Mouse (Mus musculus) limb, embryonic 12.5 days (tissue): Measurements from ENCODE around the gene Tab1. TPM values are rescaled to one million over a fixed set of nuclear protein-coding genes. Genes with fewer than 3 reads are reported as not detected.
"Not testable (repeated sequence)": the region's sequence is repeated elsewhere in the genome, so short reads cannot be mapped to it uniquely, and the experiment has no call there.

Experiments used
- ATAC-seq: fragments of 200-750 bp; cut with Nextera tagmentation; 2 replicates; pipeline ENCODE4 v1.8.0; 2017; ENCODE audit warnings: low read depth, moderate TSS enrichment; ENCODE audit not compliant: insufficient number of reproducible peaks, insufficient read depth, low FRiP score, low TSS enrichment
- H3K27ac ChIP-seq: fragments of 300-500 bp; sonication (generic); 2 replicates; pipeline ENCODE4 v1.5.1; 2016; ENCODE audit warnings: mild to moderate bottlenecking, moderate library complexity
- H3K27me3 ChIP-seq: fragments of 300-500 bp; sonication (generic); 2 replicates; pipeline ENCODE4 v1.6.1; 2016; ENCODE audit warnings: mild to moderate bottlenecking, moderate library complexity
- H3K36me3 ChIP-seq: fragments of 300-500 bp; sonication (generic); 2 replicates; pipeline ENCODE4 v1.6.1; 2016; ENCODE audit warnings: mild to moderate bottlenecking, moderate library complexity
- H3K4me1 ChIP-seq: fragments of 300-500 bp; sonication (generic); replicated peaks from 2 replicates; pipeline ENCODE4 v1.6.1; 2016
- H3K4me2 ChIP-seq: fragments of 300-500 bp; sonication (generic); 2 replicates; pipeline ENCODE4 v1.6.1; 2016; ENCODE audit warnings: mild to moderate bottlenecking, moderate library complexity
- H3K4me3 ChIP-seq: fragments of 300-500 bp; sonication (generic); replicated peaks from 2 replicates; pipeline ENCODE4 v1.5.1; 2016; ENCODE audit warnings: mild to moderate bottlenecking
- H3K9ac ChIP-seq: fragments of 300-500 bp; sonication (generic); replicated peaks from 2 replicates; pipeline ENCODE4 v1.6.1; 2016; ENCODE audit warnings: mild to moderate bottlenecking, moderate library complexity
- H3K9me3 ChIP-seq: fragments of 300-500 bp; sonication (generic); 2 replicates; pipeline ENCODE4 v1.6.1; 2016; ENCODE audit warnings: mild to moderate bottlenecking, moderate library complexity
- WGBS: fragments of 180-500 bp; shearing (Covaris S2); methylation state at CpG from one replicate; pipeline ENCODE4 v1.1.7; 2016; 5-methylcytosine and 5-hydroxymethylcytosine counted together
- polyA plus RNA-seq: library from polyadenylated mRNA; unstranded; fragments of >200 nt; fragmentation: Nextera tagmentation; extraction: Ambion mirVana; gene quantifications from 2 replicates; pipeline ENCODE4 v1.2.1, GENCODE M21; 2016

Tab1 gene
- polyA plus RNA-seq, 1 experiment from 2014 or later: 49.2 TPM

GRCm38 (mm10) chr15:80121721-80122325, 11.1 kb upstream of the Tab1 start:
- H3K4me1 ChIP-seq: peaks cover 4% of the 10 kb centered on the region; the same call in 1 of the 2 replicates
- H3K4me2 ChIP-seq: no peak overlapping the region
- H3K36me3 ChIP-seq: no peaks in the 10 kb centered on the region
- no peaks in the 10 kb centered on the region for H3K9me3 ChIP-seq
- no peak overlapping the region for H3K4me3 ChIP-seq
- 90% methylated on average over 9 of the region's 9 CpGs for WGBS
- no peak overlapping the region for H3K9ac ChIP-seq
- no peak for ATAC-seq
- H3K27ac ChIP-seq: no peak overlapping the region
- H3K27me3 ChIP-seq: no peaks in the 10 kb centered on the region

- H3K4me1 ChIP-seq, H3K4me3 ChIP-seq, ATAC-seq, H3K4me2 ChIP-seq, H3K9me3 ChIP-seq, H3K36me3 ChIP-seq, H3K27ac ChIP-seq, H3K9ac ChIP-seq, H3K27me3 ChIP-seq: not testable (repeated sequence)
- 94% methylated on average over 6 of the region's 6 CpGs for WGBS
These were observed 10.5 kb upstream of the Tab1 start for GRCm38 (mm10) chr15:80122431-80122830.

- peaks cover 4% of the 10 kb centered on the region; the same call in 1 of the 2 replicates for H3K4me1 ChIP-seq
- H3K36me3 ChIP-seq: no peaks in the 10 kb centered on the region
- H3K27ac ChIP-seq: no peak overlapping the region
- H3K27me3 ChIP-seq: no peaks in the 10 kb centered on the region
- no peaks in the 10 kb centered on the region for H3K9me3 ChIP-seq
- H3K9ac ChIP-seq: no peak overlapping the region
- no peak overlapping the region for H3K4me2 ChIP-seq
- no peak for ATAC-seq
- H3K4me3 ChIP-seq: no peak overlapping the region
- WGBS: 74% methylated on average over 4 of the region's 4 CpGs
These were observed 8.3 kb upstream of the Tab1 start for GRCm38 (mm10) chr15:80124651-80125050.

GRCm38 (mm10) chr15:80127191-80127590, 5.7 kb upstream of the Tab1 start:
- Histone ChIP-seq H3K27me3 (no peaks in the 10 kb centered on the region), H3K4me3 (no peak overlapping the region), H3K27ac (no peak overlapping the region), H3K9me3 (no peaks in the 10 kb centered on the region), H3K4me2 (no peak overlapping the region), H3K36me3 (no peaks in the 10 kb centered on the region), H3K4me1 (peaks cover 4% of the 10 kb centered on the region; the same call in 1 of the 2 replicates), H3K9ac (no peak overlapping the region)
- no peak for ATAC-seq
- WGBS: 72% methylated on average over 1 of the region's 1 CpGs

GRCm38 (mm10) chr15:80129982-80130381, 2.9 kb upstream of the Tab1 start:
- H3K9ac ChIP-seq: no peak overlapping the region
- ATAC-seq: no peak
- H3K27me3 ChIP-seq: no peaks in the 10 kb centered on the region
- H3K9me3 ChIP-seq: no peaks in the 10 kb centered on the region
- 86% methylated on average over 6 of the region's 6 CpGs for WGBS
- no peak overlapping the region for H3K27ac ChIP-seq
- H3K4me1 ChIP-seq: peaks cover 16% of the 10 kb centered on the region
- H3K36me3 ChIP-seq: no peaks in the 10 kb centered on the region
- no peak overlapping the region for H3K4me3 ChIP-seq
- no peak overlapping the region for H3K4me2 ChIP-seq

GRCm38 (mm10) chr15:80130689-80131088, 2.2 kb upstream of the Tab1 start:
- 75% methylated on average over 5 of the region's 5 CpGs for WGBS
- peaks cover 12% of the 10 kb centered on the region for H3K4me1 ChIP-seq
- no peak for ATAC-seq
- H3K9ac ChIP-seq: no peak overlapping the region
- no peak overlapping the region for H3K27ac ChIP-seq
- no peaks in the 10 kb centered on the region for H3K36me3 ChIP-seq
- no peak overlapping the region for H3K4me2 ChIP-seq
- no peaks in the 10 kb centered on the region for H3K9me3 ChIP-seq
- H3K4me3 ChIP-seq: no peak overlapping the region
- no peaks in the 10 kb centered on the region for H3K27me3 ChIP-seq

- H3K4me3 ChIP-seq: no peak overlapping the region
- no peaks in the 10 kb centered on the region for H3K27me3 ChIP-seq
- H3K36me3 ChIP-seq: peaks cover 6% of the 10 kb centered on the region
- WGBS: 83% methylated on average over 6 of the region's 6 CpGs
- H3K4me2 ChIP-seq: no peak overlapping the region
- ATAC-seq: no peak
- H3K27ac ChIP-seq: no peak overlapping the region
- no peak overlapping the region for H3K9ac ChIP-seq
- H3K9me3 ChIP-seq: no peaks in the 10 kb centered on the region
- peaks cover 12% of the 10 kb centered on the region for H3K4me1 ChIP-seq
These were observed 1.5 kb upstream of the Tab1 start for GRCm38 (mm10) chr15:80131421-80131820.

GRCm38 (mm10) chr15:80132452-80132851, 475 bp upstream of the Tab1 start:
- Histone ChIP-seq H3K36me3 (peaks cover 16% of the 10 kb centered on the region), H3K27ac (peak overlapping the region; percentile 100; the same call in 1 of the 2 replicates), H3K27me3 (no peaks in the 10 kb centered on the region), H3K9me3 (0 out of 2 replicates have a peak, but pooled peaks cover 3% of the 10 kb centered on the region), H3K4me1 (peaks cover 12% of the 10 kb centered on the region), H3K4me2 (peak overlapping the region; percentile 84), H3K4me3 (peak overlapping the region; percentile 72), H3K9ac (no peak overlapping the region)
- no peak for ATAC-seq
- 76% methylated on average over 9 of the region's 9 CpGs for WGBS

- ATAC-seq: 0 out of 2 replicates have a peak, but pooled peaks have one; percentile 1
- WGBS: 23% methylated on average over 14 of the region's 14 CpGs
- Histone ChIP-seq H3K36me3 (peaks cover 18% of the 10 kb centered on the region), H3K4me2 (peak overlapping the region; percentile 84), H3K27ac (peak overlapping the region; percentile 100), H3K4me3 (peak overlapping the region; percentile 72), H3K9me3 (0 out of 2 replicates have a peak, but pooled peaks cover 3% of the 10 kb centered on the region), H3K9ac (peak overlapping the region; percentile 89), H3K27me3 (no peaks in the 10 kb centered on the region), H3K4me1 (peaks cover 12% of the 10 kb centered on the region)
These were observed 939 bp downstream of the Tab1 start for GRCm38 (mm10) chr15:80133682-80134449.

GRCm38 (mm10) chr15:80134450-80134847, 1.5 kb downstream of the Tab1 start:
- Histone ChIP-seq H3K9ac (peak overlapping the region; percentile 89), H3K4me2 (peak overlapping the region; percentile 84), H3K27me3 (no peaks in the 10 kb centered on the region), H3K4me3 (peak overlapping the region; percentile 72), H3K9me3 (0 out of 2 replicates have a peak, but pooled peaks cover 3% of the 10 kb centered on the region), H3K27ac (peak overlapping the region; percentile 100; the same call in 1 of the 2 replicates), H3K4me1 (peaks cover 12% of the 10 kb centered on the region), H3K36me3 (peaks cover 18% of the 10 kb centered on the region)
- ATAC-seq: no peak
- WGBS: 76% methylated on average over 9 of the region's 9 CpGs

GRCm38 (mm10) chr15:80135499-80135898, 2.6 kb downstream of the Tab1 start:
- ATAC-seq: no peak
- Histone ChIP-seq H3K9me3 (0 out of 2 replicates have a peak, but pooled peaks cover 3% of the 10 kb centered on the region), H3K36me3 (peaks cover 28% of the 10 kb centered on the region), H3K4me3 (no peak overlapping the region), H3K9ac (no peak overlapping the region), H3K27ac (no peak overlapping the region), H3K4me2 (no peak overlapping the region), H3K27me3 (no peaks in the 10 kb centered on the region), H3K4me1 (peaks cover 12% of the 10 kb centered on the region)
- WGBS: 97% methylated on average over 2 of the region's 2 CpGs
